Mouse (Mus musculus) frontal cortex, postnatal 36 days (tissue): ENCODE data around the gene Arid1b.

Source experiments
- DNase-seq, 2 experiments: peaks; one replicate each; pipeline ENCODE4 v3.0.0; 2022; ENCODE audit warnings: low spot score in 2 of 2

Gene Arid1b

GRCm38 (mm10) chr17:5213441-5213840 is 219.3 kb downstream of the Arid1b start:
- DNase-seq, result no peak

- no peak for DNase-seq
Measured at GRCm38 (mm10) chr17:5215352-5215751, 221.2 kb downstream of the Arid1b start.

GRCm38 (mm10) chr17:5216965-5217546 is 222.9 kb downstream of the Arid1b start:
- no peak for DNase-seq

GRCm38 (mm10) chr17:5217852-5218845 is 224.0 kb downstream of the Arid1b start:
- no peak for DNase-seq

GRCm38 (mm10) chr17:5218955-5219557 is 224.9 kb downstream of the Arid1b start:
- no peak for DNase-seq

GRCm38 (mm10) chr17:5221041-5221440 is 226.9 kb downstream of the Arid1b start:
- DNase-seq, result no peak

GRCm38 (mm10) chr17:5221558-5221957 is 227.4 kb downstream of the Arid1b start:
- DNase-seq, result no peak

GRCm38 (mm10) chr17:5222827-5223226 is 228.7 kb downstream of the Arid1b start:
- DNase-seq, result no peak

- DNase-seq, result no peak
Measured at GRCm38 (mm10) chr17:5224932-5225331, 230.8 kb downstream of the Arid1b start.

GRCm38 (mm10) chr17:5227136-5227535 is 233.0 kb downstream of the Arid1b start:
- DNase-seq, result no peak

- no peak for DNase-seq
Measured at GRCm38 (mm10) chr17:5227950-5228615, 234.0 kb downstream of the Arid1b start.

GRCm38 (mm10) chr17:5228616-5229250 is 234.6 kb downstream of the Arid1b start:
- DNase-seq, result no peak

- no peak for DNase-seq
Measured at GRCm38 (mm10) chr17:5230063-5230462, 235.9 kb downstream of the Arid1b start.

- DNase-seq, result no peak
Measured at GRCm38 (mm10) chr17:5232180-5232579, 238.0 kb downstream of the Arid1b start.

- DNase-seq, result no peak
Measured at GRCm38 (mm10) chr17:5233991-5234390, 239.9 kb downstream of the Arid1b start.

- DNase-seq, result no peak
Measured at GRCm38 (mm10) chr17:5235057-5235456, 240.9 kb downstream of the Arid1b start.

GRCm38 (mm10) chr17:5237765-5238164 is 243.6 kb downstream of the Arid1b start:
- no peak for DNase-seq

- no peak for DNase-seq
Measured at GRCm38 (mm10) chr17:5238387-5239245, 244.5 kb downstream of the Arid1b start.

GRCm38 (mm10) chr17:5244526-5244925 is 250.4 kb downstream of the Arid1b start:
- no peak for DNase-seq

GRCm38 (mm10) chr17:5246688-5247087 is 252.6 kb downstream of the Arid1b start:
- no peak for DNase-seq

GRCm38 (mm10) chr17:5247247-5247646 is 253.1 kb downstream of the Arid1b start:
- no peak for DNase-seq
